Mouse (Mus musculus) spleen, adult 2 months (tissue): ENCODE results near the gene Rtel1. TPM values are rescaled to one million over a fixed set of nuclear protein-coding genes. Genes with fewer than 3 reads are reported as not detected.

ENCODE experiments used
- DNase-seq, 2 experiments: peaks; one replicate each; pipeline versions ENCODE4 v3.0.0 to v3.0.0-alpha.2; 2012 to 2021; ENCODE audit warnings: low spot score in 2 of 2, low read depth in 1 of 2
- H3K27ac ChIP-seq: fragments of 200-500 bp; 2 replicates; pipeline ENCODE4 v1.5.1; 2012; ENCODE audit warnings: low read length, inconsistent platforms; ENCODE audit not compliant: insufficient read depth
- H3K27me3 ChIP-seq: fragments of 200-500 bp; 2 replicates; pipeline ENCODE4 v1.6.1; 2012; ENCODE audit warnings: mild to moderate bottlenecking, moderate library complexity, low read length, inconsistent platforms; ENCODE audit not compliant: control insufficient read depth, insufficient read depth
- H3K36me3 ChIP-seq: fragments of 200-500 bp; 2 replicates; pipeline ENCODE4 v1.6.1; 2012; ENCODE audit warnings: mild to moderate bottlenecking, low read length, inconsistent platforms; ENCODE audit not compliant: control insufficient read depth, insufficient read depth
- H3K4me1 ChIP-seq: fragments of 200-500 bp; 2 replicates; pipeline ENCODE4 v1.6.1; 2011; ENCODE audit warnings: inconsistent platforms; ENCODE audit not compliant: control insufficient read depth, insufficient read depth, insufficient read length
- H3K4me3 ChIP-seq: fragments of 200-500 bp; 2 replicates; pipeline ENCODE4 v1.5.1; 2011; ENCODE audit warnings: mild to moderate bottlenecking, inconsistent platforms; ENCODE audit not compliant: insufficient read depth, insufficient read length; ENCODE audit errors: extremely low read depth
- CTCF ChIP-seq: fragments of 200-500 bp; IDR thresholded peaks from 2 replicates; pipeline ENCODE4 v1.5.1; 2011; ENCODE audit warnings: mild to moderate bottlenecking, inconsistent platforms; ENCODE audit not compliant: insufficient read depth, insufficient read length, insufficient replicate concordance; ENCODE audit errors: extremely low read depth
- POLR2A ChIP-seq: fragments of 200-500 bp; IDR thresholded peaks from 2 replicates; pipeline ENCODE4 v1.6.1; 2011; ENCODE audit warnings: low read depth, low read length, inconsistent platforms
- WGBS: fragments of 180-500 bp; shearing (Covaris S2); methylation state at CpG from one replicate; pipeline ENCODE4 v1.1.7; 2018; 5-methylcytosine and 5-hydroxymethylcytosine counted together
- polyA plus RNA-seq: library from polyadenylated mRNA; depleted of rRNA; stranded (reverse); fragments of >200 nt; gene quantifications from 2 replicates; pipeline ENCODE4 v1.2.3, GENCODE M21; 2012

The Rtel1 gene
- polyA plus RNA-seq, 1 experiment = 52.9 TPM

- Histone ChIP-seq H3K4me3 (no peak overlapping the region), H3K36me3 (peaks cover 11% of the 10 kb centered on the region), H3K4me1 (no peaks in the 10 kb centered on the region; the same call in 1 of the 2 replicates), H3K27me3 (no peaks in the 10 kb centered on the region), H3K27ac (no peak overlapping the region)
- WGBS = 92% methylated on average over 5 of the region's 5 CpGs
- TF ChIP-seq CTCF (no peak), POLR2A (no peak)
- no peak for DNase-seq
Measured at GRCm38 (mm10) chr2:181322136-181322535, 2.6 kb downstream of the Rtel1 start.

GRCm38 (mm10) chr2:181326098-181326497 lies 6.6 kb downstream of the Rtel1 start:
- peaks cover 27% of the 10 kb centered on the region for H3K36me3 ChIP-seq
- no peak overlapping the region for H3K4me3 ChIP-seq
- H3K4me1 ChIP-seq = no peaks in the 10 kb centered on the region
- 97% methylated on average over 2 of the region's 2 CpGs for WGBS
- no peak for TF ChIP-seq POLR2A
- TF ChIP-seq CTCF = no peak
- H3K27ac ChIP-seq = no peak overlapping the region
- no peaks in the 10 kb centered on the region for H3K27me3 ChIP-seq
- no peak for DNase-seq

GRCm38 (mm10) chr2:181332542-181332941 lies 13.0 kb downstream of the Rtel1 start:
- Histone ChIP-seq H3K4me1 (no peaks in the 10 kb centered on the region), H3K27me3 (no peaks in the 10 kb centered on the region), H3K27ac (no peak overlapping the region), H3K4me3 (no peak overlapping the region), H3K36me3 (peaks cover 25% of the 10 kb centered on the region)
- no peak for DNase-seq
- no peak for TF ChIP-seq CTCF

- TF ChIP-seq POLR2A (no peak), CTCF (peak; percentile 41; the same call in 1 of the 2 replicates)
- peaks cover 23% of the 10 kb centered on the region for H3K36me3 ChIP-seq
Measured at GRCm38 (mm10) chr2:181334023-181334422, 14.5 kb downstream of the Rtel1 start.

GRCm38 (mm10) chr2:181340426-181340825 lies 20.9 kb downstream of the Rtel1 start:
- H3K36me3 ChIP-seq = peaks cover 21% of the 10 kb centered on the region
- no peak overlapping the region for H3K27ac ChIP-seq
- DNase-seq = no peak
- TF ChIP-seq POLR2A (no peak), CTCF (no peak)
- no peaks in the 10 kb centered on the region for H3K27me3 ChIP-seq
- no peaks in the 10 kb centered on the region for H3K4me1 ChIP-seq
- WGBS = 92% methylated on average over 4 of the region's 4 CpGs
- no peak overlapping the region for H3K4me3 ChIP-seq

More at GRCm38 (mm10) chr2:181334023-181334422, 14.5 kb downstream of the Rtel1 start:
- no peaks in the 10 kb centered on the region for H3K4me1 ChIP-seq
- no peak overlapping the region for H3K4me3 ChIP-seq
- no peaks in the 10 kb centered on the region for H3K27me3 ChIP-seq
- 62% methylated on average over 3 of the region's 3 CpGs for WGBS
- no peak overlapping the region for H3K27ac ChIP-seq
- peak; percentile 22 to 74 for DNase-seq

- no peaks in the 10 kb centered on the region for H3K4me1 ChIP-seq
- H3K27me3 ChIP-seq = no peaks in the 10 kb centered on the region
- no peak overlapping the region for H3K27ac ChIP-seq
- H3K4me3 ChIP-seq = no peak overlapping the region
- TF ChIP-seq POLR2A = no peak
- TF ChIP-seq CTCF = no peak
- DNase-seq = no peak
- H3K36me3 ChIP-seq = peaks cover 20% of the 10 kb centered on the region
- 96% methylated on average over 6 of the region's 6 CpGs for WGBS
Measured at GRCm38 (mm10) chr2:181342766-181343165, 23.2 kb downstream of the Rtel1 start.

- no peaks in the 10 kb centered on the region for H3K27me3 ChIP-seq
- H3K36me3 ChIP-seq = peaks cover 35% of the 10 kb centered on the region
- 96% methylated on average over 3 of the region's 3 CpGs for WGBS
- TF ChIP-seq CTCF (no peak), POLR2A (no peak)
- H3K4me1 ChIP-seq = no peaks in the 10 kb centered on the region
- no peak overlapping the region for H3K27ac ChIP-seq
- no peak for DNase-seq
- no peak overlapping the region for H3K4me3 ChIP-seq
Measured at GRCm38 (mm10) chr2:181356780-181357179, 37.2 kb downstream of the Rtel1 start.
